Mouse (Mus musculus): ENCODE data around the gene Rps10.

Rps10 gene

GRCm38 (mm10) chr17:27583185-27583894 lies 53.1 kb downstream of the Rps10 start:
- DNase-seq (ENCODE audit: low read depth, low spot score): peak; percentile 36
- Histone ChIP-seq H3K27me3 (ENCODE audit: control insufficient read depth, insufficient read depth, low read length, poor library complexity, severe bottlenecking) (no peaks in the 10 kb centered on the region), H3K36me3 (ENCODE audit: control insufficient read depth, insufficient read depth, low read length, poor library complexity, severe bottlenecking) (peaks cover 6% of the 10 kb centered on the region)

All from splenic B cell, adult 2 months (primary cell).